Mouse (Mus musculus): ENCODE results near the gene Ccr5.
A peak's percentile ranks its signal among the peaks of the same experiment; 100 is the strongest.
"Not testable (repeated sequence)": the region's sequence is repeated elsewhere in the genome, so short reads cannot be mapped to it uniquely, and the experiment has no call there.

Ccr5 gene

GRCm38 (mm10) chr9:124121387-124122184 is at the start of gene Ccr5:
Gene Ccr5 (plus strand): TSS chr9:124121543.
- no peak for DNase-seq (ENCODE audit: low read depth in 1 of 2, low spot score in 2 of 2)

DNA sequence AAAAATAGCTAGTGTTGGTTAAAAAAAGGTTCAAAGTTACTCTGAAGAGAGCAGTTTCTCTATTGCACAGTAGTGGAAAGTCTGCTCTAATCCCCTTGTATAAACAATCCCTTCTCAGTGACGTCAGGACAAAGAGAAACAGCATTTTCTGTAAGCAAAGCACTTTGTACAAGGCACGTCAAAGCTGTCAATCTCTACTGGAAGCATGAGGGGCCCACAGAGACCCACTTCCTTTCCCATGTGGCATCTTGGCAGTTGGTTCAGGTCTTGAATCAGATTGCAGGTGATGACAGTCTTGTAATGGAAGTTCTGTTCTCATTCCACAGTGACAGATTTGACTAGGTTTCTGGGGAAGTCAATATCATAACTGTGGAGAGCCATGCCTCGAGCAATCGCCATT is 41.5 kb upstream of the Ccr5 start:
- DNase-seq (ENCODE audit: low read depth in 1 of 2, low spot score in 2 of 2), result no peak

DNA sequence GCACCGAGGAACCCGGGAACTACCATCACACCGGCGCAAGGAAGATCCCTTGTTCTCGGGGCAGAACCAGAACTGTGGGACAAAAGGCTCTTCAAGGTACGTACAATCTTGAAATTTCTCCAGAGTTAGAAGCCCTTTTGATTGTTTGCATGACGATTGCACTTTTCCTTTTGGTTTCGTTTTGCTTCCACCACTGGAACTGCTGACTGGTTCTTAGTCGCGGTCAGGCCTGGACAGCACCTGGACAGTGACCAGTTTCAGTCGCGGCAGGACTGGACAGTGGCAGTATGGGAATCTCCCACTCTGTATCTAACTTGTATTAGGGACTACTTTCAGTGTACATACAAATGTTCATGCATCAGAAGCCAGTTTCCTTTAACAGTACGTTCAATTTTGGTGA is 40.9 kb upstream of the Ccr5 start:
- not testable (repeated sequence) for DNase-seq (ENCODE audit: low read depth in 1 of 2, low spot score in 2 of 2)

DNA sequence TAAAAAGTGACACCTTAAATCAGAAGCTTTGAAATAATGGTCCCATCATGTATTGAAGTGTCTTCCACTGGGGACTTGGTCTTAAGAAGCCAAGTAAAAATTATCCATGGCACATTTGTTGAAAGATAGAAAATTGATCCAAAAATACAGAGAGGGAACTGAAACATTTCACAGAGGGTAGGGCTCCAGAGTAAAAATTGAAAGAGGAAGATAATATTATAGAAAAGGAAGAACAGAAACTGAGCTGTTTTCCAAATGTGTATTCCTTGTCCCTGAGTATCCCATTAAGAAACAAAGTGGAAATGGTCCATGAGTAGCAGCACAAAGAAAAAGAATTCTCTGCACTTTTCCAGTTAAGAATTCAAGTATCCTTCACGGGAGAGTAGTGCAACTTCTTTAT is 30.9 kb upstream of the Ccr5 start:
- no peak for DNase-seq (ENCODE audit: low read depth in 1 of 2, low spot score in 2 of 2)

DNA sequence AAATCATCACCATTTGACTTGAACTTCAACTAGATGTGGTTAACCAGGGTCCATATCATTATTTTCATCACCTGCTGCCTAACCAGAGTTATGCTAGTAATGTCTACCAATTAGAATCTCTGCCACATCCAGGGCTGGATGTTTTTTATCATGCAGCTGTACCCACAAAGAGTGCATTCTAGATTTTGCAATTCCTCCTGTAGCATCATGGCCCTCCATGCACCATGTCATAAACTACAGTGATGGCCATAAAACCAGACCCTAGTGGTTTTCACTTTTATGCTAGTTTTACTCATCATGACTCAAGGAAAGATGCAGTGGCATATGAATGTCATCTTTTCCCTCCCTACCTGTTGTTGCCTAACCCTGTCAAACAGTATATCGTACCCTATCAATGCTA is 22.2 kb upstream of the Ccr5 start:
- DNase-seq (ENCODE audit: low read depth in 1 of 2, low spot score in 2 of 2), result no peak

DNA sequence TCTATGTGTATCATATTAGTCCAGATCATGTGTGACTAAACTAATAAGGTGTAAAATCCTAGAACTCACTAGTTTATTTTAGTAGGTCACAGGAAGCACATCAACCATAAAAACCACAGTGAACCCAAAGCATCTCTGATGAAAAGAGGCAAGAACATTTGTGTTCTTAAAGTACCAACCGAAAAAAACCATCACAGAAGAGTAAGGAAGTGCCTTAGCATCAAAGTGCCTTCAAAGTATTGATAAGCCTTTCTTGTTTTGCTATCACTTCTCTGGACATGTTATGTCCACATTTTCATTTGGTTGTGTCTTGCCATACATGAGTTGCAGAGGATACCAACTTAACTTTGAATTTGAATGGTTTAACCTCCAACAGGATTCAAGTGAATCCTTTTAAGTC is 21.0 kb upstream of the Ccr5 start:
- no peak for DNase-seq (ENCODE audit: low read depth in 1 of 2, low spot score in 2 of 2)

- DNase-seq (ENCODE audit: low read depth in 1 of 2, low spot score in 2 of 2), result no peak
Measured at GRCm38 (mm10) chr9:124101723-124102122, 19.6 kb upstream of the Ccr5 start, which contains the start of gene Ccr2. Gene Ccr2 (plus strand): TSS chr9:124101950.

- DNase-seq (ENCODE audit: low read depth in 1 of 2, low spot score in 2 of 2), result no peak
Measured at GRCm38 (mm10) chr9:124103199-124103598, 18.1 kb upstream of the Ccr5 start.

DNA sequence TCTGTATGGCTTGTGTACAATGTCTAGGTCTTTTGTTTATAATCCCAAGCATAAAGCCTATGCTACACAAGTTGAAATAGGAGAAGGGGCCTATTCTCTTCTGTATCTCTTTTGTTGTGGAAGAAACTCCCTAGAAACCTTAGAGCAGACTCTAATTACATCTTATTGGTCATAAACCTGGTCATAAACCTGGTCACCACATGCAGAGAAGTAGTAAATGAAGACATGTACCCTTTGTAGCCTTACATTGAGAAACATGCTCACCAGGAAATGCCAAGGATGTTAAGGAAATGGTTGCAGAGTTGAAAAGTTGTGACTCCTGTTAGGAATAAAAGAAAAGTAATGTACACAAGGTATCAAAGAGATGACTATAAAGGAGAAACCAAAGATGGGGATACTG is 16.1 kb upstream of the Ccr5 start:
- no peak for DNase-seq (ENCODE audit: low read depth in 1 of 2, low spot score in 2 of 2)

GRCm38 (mm10) chr9:124107232-124107631 is 14.1 kb upstream of the Ccr5 start:
- DNase-seq (ENCODE audit: low read depth in 1 of 2, low spot score in 2 of 2), result no peak

DNA sequence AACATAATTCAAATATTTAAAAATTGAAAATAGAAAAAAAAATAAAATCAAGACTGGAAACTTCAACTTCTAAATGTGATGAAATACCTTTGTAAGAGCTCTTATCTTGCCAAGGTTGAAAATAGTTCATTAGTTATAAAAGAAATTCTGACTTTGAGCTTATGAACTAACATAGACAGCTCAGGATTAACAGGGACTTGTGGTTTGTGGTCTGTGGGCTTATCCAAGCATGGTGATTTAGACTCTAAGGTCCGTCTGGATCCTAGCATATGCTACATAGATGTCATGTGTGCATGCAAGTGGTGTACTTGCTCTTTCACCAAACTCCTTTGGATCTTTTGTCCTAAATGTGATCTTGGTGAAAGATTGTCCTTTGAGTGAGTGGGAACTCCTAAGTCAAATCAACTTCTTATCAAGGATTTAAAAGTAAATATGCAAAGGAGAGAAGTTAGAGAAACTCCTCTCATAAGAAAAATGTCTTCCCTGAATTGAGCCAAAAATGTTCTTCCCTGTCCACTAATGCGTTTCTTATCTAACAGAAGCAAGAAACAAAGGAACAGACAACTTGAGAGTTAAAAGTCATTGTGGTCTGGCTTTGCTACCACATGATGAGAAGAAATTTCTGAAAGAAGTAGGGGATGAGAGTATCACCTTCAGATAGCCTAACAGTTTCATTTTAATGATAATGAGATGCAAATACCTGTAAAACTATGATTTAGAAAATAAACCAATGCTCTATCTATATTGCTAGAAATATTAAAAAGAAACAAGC is 12.8 kb upstream of the Ccr5 start:
- DNase-seq (ENCODE audit: low read depth in 1 of 2, low spot score in 2 of 2), result no peak

DNA sequence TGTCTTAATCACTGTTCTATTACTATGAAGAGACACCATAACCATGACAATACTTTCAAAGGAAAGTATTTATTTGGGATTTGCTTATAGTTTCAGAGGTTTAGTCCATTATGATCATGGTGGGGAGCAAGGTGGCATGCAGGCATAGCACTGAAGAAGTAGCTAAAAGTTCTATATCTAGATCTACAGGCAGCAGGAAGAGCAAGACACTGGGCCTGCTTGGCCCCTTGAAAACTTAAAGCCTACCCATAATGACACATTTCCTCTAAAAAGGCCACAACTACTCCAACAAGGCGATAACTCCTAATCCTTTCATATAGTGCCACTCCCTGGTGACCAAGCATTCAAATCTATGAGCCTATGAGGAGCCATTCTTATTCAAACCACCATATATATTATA is 9.3 kb upstream of the Ccr5 start:
- no peak for DNase-seq (ENCODE audit: low read depth in 1 of 2, low spot score in 2 of 2)

DNA sequence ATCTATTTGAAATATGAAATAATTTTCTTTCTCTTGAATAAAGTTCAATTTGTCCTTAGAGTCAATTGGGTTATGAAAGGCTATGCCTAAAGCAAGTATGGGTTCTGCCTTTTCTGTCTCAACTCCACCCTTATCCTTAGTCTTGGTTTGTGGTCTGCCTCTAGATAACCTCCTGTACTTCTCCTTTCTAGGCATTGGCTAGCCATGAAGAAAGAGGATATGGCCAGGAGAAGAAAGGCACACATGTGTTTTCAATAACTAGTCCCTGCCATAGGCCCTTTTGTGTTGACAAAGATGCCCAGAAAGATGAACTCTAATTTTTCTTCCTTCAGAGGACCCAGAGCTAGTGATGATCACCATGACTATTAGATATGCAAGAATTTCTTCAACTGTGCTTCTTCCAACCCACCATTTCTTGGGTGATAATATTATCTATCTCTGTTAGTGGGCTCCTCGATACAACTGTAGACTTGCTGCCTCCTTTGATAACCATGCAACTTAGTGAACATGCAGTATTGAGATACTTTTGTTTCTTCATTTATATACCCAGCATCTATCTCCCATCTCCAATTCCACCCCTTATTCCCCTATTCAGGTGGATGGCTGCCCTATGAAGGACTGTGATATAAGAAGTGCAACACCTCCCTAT is 8.6 kb upstream of the Ccr5 start:
- peak in 1 of 2 experiments; percentile 32 for DNase-seq (ENCODE audit: low read depth in 1 of 2, low spot score in 2 of 2)

- no peak for DNase-seq (ENCODE audit: low read depth in 1 of 2, low spot score in 2 of 2)
Measured at GRCm38 (mm10) chr9:124113777-124114176, 7.6 kb upstream of the Ccr5 start.

DNA sequence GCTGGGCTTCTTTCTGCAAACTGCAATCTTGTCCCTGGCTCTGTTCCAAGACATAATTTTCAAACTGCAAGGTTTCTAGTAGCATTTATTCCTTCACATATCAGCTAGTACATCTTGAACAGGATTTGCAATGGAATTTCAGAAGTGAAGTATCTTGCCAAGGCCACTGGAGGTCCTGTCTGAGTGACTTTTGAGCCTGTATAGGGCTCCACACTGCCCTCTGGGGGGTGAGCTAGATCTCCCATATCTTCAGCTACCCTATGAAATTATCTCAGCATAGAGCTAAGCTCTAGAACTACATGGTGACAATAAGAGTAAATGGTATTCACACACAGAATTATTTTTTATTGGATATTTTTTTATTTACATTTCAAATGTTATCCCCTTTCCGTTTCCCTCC is 2.9 kb upstream of the Ccr5 start:
- peak in 1 of 2 experiments; percentile 40 for DNase-seq (ENCODE audit: low read depth in 1 of 2, low spot score in 2 of 2)

DNA sequence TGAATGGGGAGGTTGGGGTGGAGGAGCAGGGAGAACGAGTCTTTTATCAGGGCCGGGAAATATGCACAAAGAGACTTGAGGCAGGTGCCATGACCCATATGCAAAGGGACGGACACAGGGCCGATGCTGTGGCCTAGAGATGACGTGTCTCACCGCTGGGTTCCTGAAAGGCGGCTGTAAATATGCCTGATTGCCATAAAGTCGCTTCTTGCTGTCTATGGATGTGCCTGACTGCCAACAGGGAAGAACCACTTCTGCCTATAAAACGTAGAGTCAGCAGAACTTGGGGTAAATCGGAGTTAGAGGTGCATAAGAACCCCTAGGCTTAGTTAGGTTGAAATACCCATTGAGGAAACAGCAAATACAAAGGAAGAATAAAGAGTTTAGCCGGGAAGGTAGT is 4.2 kb downstream of the Ccr5 start:
- peak in 1 of 2 experiments; percentile 17 for DNase-seq (ENCODE audit: low read depth in 1 of 2, low spot score in 2 of 2)

- DNase-seq (ENCODE audit: low read depth in 1 of 2, low spot score in 2 of 2), result no peak
Measured at GRCm38 (mm10) chr9:124126373-124126772, 5.0 kb downstream of the Ccr5 start.

DNA sequence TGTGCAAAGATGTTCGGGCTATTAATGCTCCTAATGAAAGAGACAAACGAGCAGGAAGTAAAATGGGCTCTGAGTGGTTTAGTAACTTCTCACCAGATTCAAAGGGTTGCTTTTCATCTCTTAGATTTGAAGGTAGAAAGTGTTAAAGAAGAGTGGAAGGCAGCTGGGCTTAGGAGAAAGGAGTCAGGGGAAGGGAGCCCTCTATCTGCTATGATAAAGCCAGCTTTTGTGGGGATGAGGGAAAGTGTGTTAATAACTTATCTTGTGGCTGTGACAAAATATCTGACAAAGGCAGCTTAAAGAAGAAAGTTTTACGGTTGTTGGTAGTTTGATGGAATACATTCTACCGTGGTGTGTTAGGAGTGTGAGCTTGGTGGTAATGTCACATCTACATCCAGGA is 6.1 kb downstream of the Ccr5 start:
- no peak for DNase-seq (ENCODE audit: low read depth in 1 of 2, low spot score in 2 of 2)

GRCm38 (mm10) chr9:124128379-124128778 is 7.0 kb downstream of the Ccr5 start:
- DNase-seq (ENCODE audit: low read depth in 1 of 2, low spot score in 2 of 2), result no peak

GRCm38 (mm10) chr9:124132899-124133298 is 11.6 kb downstream of the Ccr5 start:
- not testable (repeated sequence) for DNase-seq (ENCODE audit: low read depth in 1 of 2, low spot score in 2 of 2)

DNA sequence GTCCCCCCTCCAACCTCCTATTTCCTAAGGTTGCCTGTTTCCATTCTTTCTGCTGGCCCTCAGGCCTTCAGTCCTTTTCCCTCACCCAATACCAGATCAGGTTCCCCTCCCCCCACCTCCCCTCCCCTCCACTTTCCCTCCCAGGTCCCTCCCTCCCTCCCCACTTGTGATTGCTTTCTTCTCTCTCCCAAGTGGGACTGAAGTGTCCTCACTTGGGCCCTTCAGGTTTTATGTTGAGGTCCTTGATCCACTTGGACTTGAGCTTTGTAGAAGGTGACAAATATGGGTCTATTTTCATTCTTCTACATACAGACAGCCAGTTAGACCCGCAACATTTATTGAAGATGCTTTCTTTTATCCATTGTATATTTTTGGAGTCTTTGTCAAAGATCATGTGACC is 13.6 kb downstream of the Ccr5 start:
- DNase-seq (ENCODE audit: low read depth in 1 of 2, low spot score in 2 of 2), result not testable (repeated sequence)

GRCm38 (mm10) chr9:124137619-124138018 is 16.3 kb downstream of the Ccr5 start:
- no peak for DNase-seq (ENCODE audit: low read depth in 1 of 2, low spot score in 2 of 2)

All from monocyte, adult 2 months (primary cell).